Mouse (Mus musculus): Measurements from ENCODE around the gene Gosr2. TPM values are rescaled to one million over a fixed set of nuclear protein-coding genes. Genes with fewer than 3 reads are reported as not detected.

Gosr2 gene
- total and polyA plus RNA-seq, 2 experiments: 52.8 to 70.2 TPM

GRCm38 (mm10) chr11:103648656-103649055 lies 49.0 kb downstream of the Gosr2 start:
- 46% methylated on average over 7 of the region's 7 CpGs for WGBS
- H3K4me1 ChIP-seq (ENCODE audit: control insufficient read depth, insufficient read depth, low read length): no peaks in the 10 kb centered on the region
- no peak overlapping the region for H3K9ac ChIP-seq (ENCODE audit: low read depth, low read length)
- H3K79me2 ChIP-seq (ENCODE audit: control insufficient read depth, insufficient read depth, low read length): no peaks in the 10 kb centered on the region
- DNase-seq (ENCODE audit: extremely low read depth, low read depth, low spot score): no peak
- peaks cover 18% of the 10 kb centered on the region for H3K27me3 ChIP-seq (ENCODE audit: control insufficient read depth, insufficient read depth, low read length)
- no peak for TF ChIP-seq CTCF (IDR thresholded peaks at IDR 0.05; ENCODE audit: low read depth, low read length)
- TF ChIP-seq POLR2A (IDR thresholded peaks at IDR 0.05; ENCODE audit: extremely low read depth, insufficient read depth, low read length): no peak
- no peak overlapping the region for H3K4me3 ChIP-seq (ENCODE audit: insufficient read depth, low read depth, low read length)
- H3K36me3 ChIP-seq (ENCODE audit: control insufficient read depth, insufficient read depth, low read length): no peaks in the 10 kb centered on the region
- H3K27ac ChIP-seq (replicated peaks; ENCODE audit: insufficient read depth, low read depth, low read length): no peak overlapping the region

- no peak for TF ChIP-seq CTCF (IDR thresholded peaks at IDR 0.05; ENCODE audit: low read depth, low read length)
- TF ChIP-seq POLR2A (IDR thresholded peaks at IDR 0.05; ENCODE audit: extremely low read depth, insufficient read depth, low read length): no peak
- no peaks in the 10 kb centered on the region for H3K4me1 ChIP-seq (ENCODE audit: control insufficient read depth, insufficient read depth, low read length)
- peaks cover 18% of the 10 kb centered on the region for H3K27me3 ChIP-seq (ENCODE audit: control insufficient read depth, insufficient read depth, low read length)
Observed at GRCm38 (mm10) chr11:103647921-103648620, 49.6 kb downstream of the Gosr2 start.

GRCm38 (mm10) chr11:103646301-103646700 lies 51.4 kb downstream of the Gosr2 start:
- Histone ChIP-seq H3K4me1 (ENCODE audit: control insufficient read depth, insufficient read depth, low read length) (no peaks in the 10 kb centered on the region), H3K27ac (replicated peaks; ENCODE audit: insufficient read depth, low read depth, low read length) (no peak overlapping the region), H3K27me3 (ENCODE audit: control insufficient read depth, insufficient read depth, low read length) (peaks cover 16% of the 10 kb centered on the region), H3K79me2 (ENCODE audit: control insufficient read depth, insufficient read depth, low read length) (no peaks in the 10 kb centered on the region), H3K4me3 (ENCODE audit: insufficient read depth, low read depth, low read length) (no peak overlapping the region), H3K36me3 (ENCODE audit: control insufficient read depth, insufficient read depth, low read length) (no peaks in the 10 kb centered on the region), H3K9ac (ENCODE audit: low read depth, low read length) (no peak overlapping the region)
- no peak for TF ChIP-seq CTCF (IDR thresholded peaks at IDR 0.05; ENCODE audit: low read depth, low read length)
- no peak for TF ChIP-seq POLR2A (IDR thresholded peaks at IDR 0.05; ENCODE audit: extremely low read depth, insufficient read depth, low read length)
- 80% methylated on average over 6 of the region's 6 CpGs for WGBS
- no peak for DNase-seq (ENCODE audit: extremely low read depth, low read depth, low spot score)

More at GRCm38 (mm10) chr11:103647921-103648620, 49.6 kb downstream of the Gosr2 start:
- no peak overlapping the region for H3K4me3 ChIP-seq (ENCODE audit: insufficient read depth, low read depth, low read length)
- WGBS: 14% methylated on average over 11 of the region's 11 CpGs
- H3K36me3 ChIP-seq (ENCODE audit: control insufficient read depth, insufficient read depth, low read length): no peaks in the 10 kb centered on the region
- no peaks in the 10 kb centered on the region for H3K79me2 ChIP-seq (ENCODE audit: control insufficient read depth, insufficient read depth, low read length)
- DNase-seq (ENCODE audit: extremely low read depth, low read depth, low spot score): no peak
- no peak overlapping the region for H3K27ac ChIP-seq (replicated peaks; ENCODE audit: insufficient read depth, low read depth, low read length)
- H3K9ac ChIP-seq (ENCODE audit: low read depth, low read length): no peak overlapping the region

- Histone ChIP-seq H3K27me3 (ENCODE audit: control insufficient read depth, insufficient read depth, low read length) (peaks cover 17% of the 10 kb centered on the region), H3K9ac (ENCODE audit: low read depth, low read length) (no peak overlapping the region), H3K36me3 (ENCODE audit: control insufficient read depth, insufficient read depth, low read length) (no peaks in the 10 kb centered on the region), H3K79me2 (ENCODE audit: control insufficient read depth, insufficient read depth, low read length) (no peaks in the 10 kb centered on the region), H3K4me1 (ENCODE audit: control insufficient read depth, insufficient read depth, low read length) (no peaks in the 10 kb centered on the region), H3K27ac (replicated peaks; ENCODE audit: insufficient read depth, low read depth, low read length) (no peak overlapping the region), H3K4me3 (ENCODE audit: insufficient read depth, low read depth, low read length) (no peak overlapping the region)
- WGBS: 52% methylated on average over 8 of the region's 8 CpGs
- DNase-seq (ENCODE audit: extremely low read depth, low read depth, low spot score): no peak
- no peak for TF ChIP-seq POLR2A (IDR thresholded peaks at IDR 0.05; ENCODE audit: extremely low read depth, insufficient read depth, low read length)
- TF ChIP-seq CTCF (IDR thresholded peaks at IDR 0.05; ENCODE audit: low read depth, low read length): no peak
Observed at GRCm38 (mm10) chr11:103645731-103646130, 52.0 kb downstream of the Gosr2 start.

DNA sequence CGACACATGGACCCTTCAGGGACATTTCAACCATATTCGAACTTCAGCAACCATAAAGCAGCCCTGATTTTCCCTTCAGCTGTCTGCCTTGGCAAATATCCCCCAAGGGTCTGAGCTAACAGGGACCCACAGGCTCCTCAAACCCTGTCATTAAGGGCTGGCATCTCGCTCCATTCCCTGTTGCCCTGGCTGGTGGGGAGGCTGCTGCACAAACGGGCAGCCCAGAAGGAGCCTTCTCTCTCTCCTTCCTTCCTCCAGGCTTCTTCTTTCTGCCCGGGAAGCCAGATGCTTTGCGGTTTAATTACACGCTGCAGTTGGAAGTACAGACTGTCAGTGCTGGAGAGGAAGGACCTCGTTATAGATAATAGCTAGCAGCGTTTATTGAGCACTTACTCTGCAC lies 54.5 kb downstream of the Gosr2 start:
- TF ChIP-seq CTCF (IDR thresholded peaks at IDR 0.05; ENCODE audit: low read depth, low read length): no peak
- Histone ChIP-seq H3K4me3 (ENCODE audit: insufficient read depth, low read depth, low read length) (no peak overlapping the region), H3K79me2 (ENCODE audit: control insufficient read depth, insufficient read depth, low read length) (no peaks in the 10 kb centered on the region), H3K36me3 (ENCODE audit: control insufficient read depth, insufficient read depth, low read length) (no peaks in the 10 kb centered on the region), H3K27me3 (ENCODE audit: control insufficient read depth, insufficient read depth, low read length) (peaks cover 6% of the 10 kb centered on the region; the same call in 1 of the 2 replicates), H3K4me1 (ENCODE audit: control insufficient read depth, insufficient read depth, low read length) (no peaks in the 10 kb centered on the region), H3K27ac (replicated peaks; ENCODE audit: insufficient read depth, low read depth, low read length) (no peak overlapping the region), H3K9ac (ENCODE audit: low read depth, low read length) (no peak overlapping the region)
- no peak for DNase-seq (ENCODE audit: extremely low read depth, low read depth, low spot score)
- WGBS: 77% methylated on average over 9 of the region's 9 CpGs

DNA sequence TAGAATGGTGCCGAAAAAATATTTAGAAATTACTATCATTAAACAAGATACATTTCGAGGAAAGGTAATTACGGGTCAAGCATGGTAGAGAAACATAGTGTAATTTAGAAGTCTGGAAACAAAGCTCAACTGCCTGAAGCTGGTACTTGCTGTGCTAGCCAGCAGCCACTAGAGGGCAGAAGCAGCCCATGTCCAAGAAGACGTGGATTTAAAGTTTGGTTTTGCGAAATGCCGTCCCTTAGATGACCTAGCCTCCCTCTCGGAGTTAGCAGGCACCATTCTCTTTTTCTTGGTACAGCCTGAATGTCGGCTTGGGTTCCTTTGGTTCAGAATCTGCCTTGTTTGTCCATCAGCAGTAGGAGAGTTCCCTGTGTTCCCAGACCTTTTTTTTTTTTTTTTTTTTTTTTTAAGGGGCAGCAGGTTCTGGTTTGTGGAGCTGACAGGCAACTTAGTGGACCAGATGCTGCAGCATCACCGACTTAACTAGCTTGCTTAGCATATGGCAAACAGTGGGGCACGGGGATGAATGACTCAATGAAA lies 58.2 kb downstream of the Gosr2 start:
- peak; percentile 55 for DNase-seq (ENCODE audit: extremely low read depth, low read depth, low spot score)
- Histone ChIP-seq H3K36me3 (ENCODE audit: control insufficient read depth, insufficient read depth, low read length) (no peaks in the 10 kb centered on the region), H3K27ac (replicated peaks; ENCODE audit: insufficient read depth, low read depth, low read length) (no peak overlapping the region), H3K4me1 (ENCODE audit: control insufficient read depth, insufficient read depth, low read length) (no peaks in the 10 kb centered on the region), H3K9ac (ENCODE audit: low read depth, low read length) (no peak overlapping the region), H3K4me3 (ENCODE audit: insufficient read depth, low read depth, low read length) (no peak overlapping the region), H3K79me2 (ENCODE audit: control insufficient read depth, insufficient read depth, low read length) (no peaks in the 10 kb centered on the region), H3K27me3 (ENCODE audit: control insufficient read depth, insufficient read depth, low read length) (0 out of 2 replicates have a peak, but pooled peaks cover 4% of the 10 kb centered on the region)
- TF ChIP-seq POLR2A (IDR thresholded peaks at IDR 0.05; ENCODE audit: extremely low read depth, insufficient read depth, low read length) (no peak), CTCF (IDR thresholded peaks at IDR 0.05; ENCODE audit: low read depth, low read length) (peak; percentile 91)
- 2% methylated on average over 10 of the region's 10 CpGs for WGBS
